Mouse (Mus musculus) cerebellum, adult 2 months (tissue): ENCODE results near the gene Ugt3a1. TPM values are rescaled to one million over a fixed set of nuclear protein-coding genes. Genes with fewer than 3 reads are reported as not detected.

ENCODE experiments used
- DNase-seq, 2 experiments: peaks; one replicate each; pipeline ENCODE4 v3.0.0; 2021
- H3K27ac ChIP-seq: fragments of 200-500 bp; 2 replicates; pipeline ENCODE4 v1.5.1; 2012; ENCODE audit warnings: low read length, control low read depth, inconsistent platforms; ENCODE audit not compliant: insufficient read depth
- H3K27me3 ChIP-seq: fragments of 200-500 bp; 2 replicates; pipeline ENCODE4 v1.6.1; 2012; ENCODE audit warnings: inconsistent platforms, mild to moderate bottlenecking, low read length, moderate library complexity; ENCODE audit not compliant: control insufficient read depth, insufficient read depth
- H3K4me1 ChIP-seq: fragments of 200-500 bp; 2 replicates; pipeline ENCODE4 v1.6.1; 2011; ENCODE audit warnings: low read length; ENCODE audit not compliant: control insufficient read depth, insufficient read depth
- H3K4me3 ChIP-seq: fragments of 200-500 bp; replicated peaks from 2 replicates; pipeline ENCODE3; 2011; ENCODE audit warnings: mild to moderate bottlenecking, low read depth, low read length, control low read depth; ENCODE audit not compliant: insufficient read depth
- CTCF ChIP-seq: fragments of 200-500 bp; IDR thresholded peaks from 2 replicates; pipeline ENCODE4 v1.5.1; 2011; ENCODE audit warnings: low read depth, mild to moderate bottlenecking, control low read depth, low read length, moderate library complexity, borderline replicate concordance; ENCODE audit not compliant: insufficient read depth
- POLR2A ChIP-seq: fragments of 200-500 bp; IDR thresholded peaks from 2 replicates; pipeline ENCODE4 v1.6.1; 2011; ENCODE audit warnings: low read length, control low read depth, borderline replicate concordance; ENCODE audit not compliant: insufficient read depth
- WGBS: fragments of 180-500 bp; shearing (Covaris S2); methylation state at CpG from one replicate; pipeline ENCODE4 v1.1.7; 2018; 5-methylcytosine and 5-hydroxymethylcytosine counted together
- polyA plus RNA-seq: library from polyadenylated mRNA; depleted of rRNA; stranded (reverse); fragments of >200 nt; gene quantifications from 2 replicates; pipeline ENCODE4 v1.2.3, GENCODE M21; 2012; rRNA removed

The Ugt3a1 gene
- polyA plus RNA-seq, 1 experiment: not detected

- H3K27ac ChIP-seq: no peak overlapping the region
- TF ChIP-seq POLR2A: no peak
- TF ChIP-seq CTCF: no peak
- WGBS: 80% methylated on average over 8 of the region's 8 CpGs
Observed at GRCm38 (mm10) chr15:9305978-9306692, 29.4 kb downstream of the Ugt3a1 start.

GRCm38 (mm10) chr15:9334596-9334995, 57.9 kb downstream of the Ugt3a1 start:
- WGBS: 66% methylated on average over 2 of the region's 2 CpGs
- Histone ChIP-seq H3K27ac (no peak overlapping the region), H3K4me3 (no peak overlapping the region), H3K4me1 (no peaks in the 10 kb centered on the region), H3K27me3 (no peaks in the 10 kb centered on the region)
- no peak for DNase-seq
- no peak for TF ChIP-seq CTCF
- TF ChIP-seq POLR2A: no peak

More at GRCm38 (mm10) chr15:9305978-9306692, 29.4 kb downstream of the Ugt3a1 start:
- Histone ChIP-seq H3K4me1 (no peaks in the 10 kb centered on the region), H3K4me3 (no peak overlapping the region), H3K27me3 (no peaks in the 10 kb centered on the region)
- DNase-seq: no peak

GRCm38 (mm10) chr15:9335341-9335740, 58.7 kb downstream of the Ugt3a1 start, which contains the start of gene Ugt3a2:
TSS of gene Ugt3a2 (plus strand) at chr15:9335550.
- Histone ChIP-seq H3K27ac (no peak within 1 kb of the TSS), H3K4me3 (no peak within 1 kb of the TSS), H3K27me3 (no peaks in the 10 kb centered on the region), H3K4me1 (no peaks in the 10 kb centered on the region)
- no peak for TF ChIP-seq POLR2A
- no peak for TF ChIP-seq CTCF
- WGBS: 86% methylated on average over 4 of the region's 4 CpGs
- no peak for DNase-seq

GRCm38 (mm10) chr15:9336616-9337015, 59.9 kb downstream of the Ugt3a1 start:
- Histone ChIP-seq H3K4me1 (no peaks in the 10 kb centered on the region), H3K27me3 (no peaks in the 10 kb centered on the region), H3K27ac (no peak overlapping the region), H3K4me3 (no peak overlapping the region)
- DNase-seq: no peak
- TF ChIP-seq POLR2A (no peak), CTCF (no peak)
- WGBS: 82% methylated on average over 3 of the region's 3 CpGs

- TF ChIP-seq CTCF (no peak), POLR2A (no peak)
- no peak for DNase-seq
- 62% methylated on average over 3 of the region's 3 CpGs for WGBS
- H3K27ac ChIP-seq: no peak overlapping the region
- no peaks in the 10 kb centered on the region for H3K27me3 ChIP-seq
- no peak overlapping the region for H3K4me3 ChIP-seq
- no peaks in the 10 kb centered on the region for H3K4me1 ChIP-seq
Observed at GRCm38 (mm10) chr15:9337021-9337420, 60.3 kb downstream of the Ugt3a1 start.

- no peaks in the 10 kb centered on the region for H3K27me3 ChIP-seq
- H3K27ac ChIP-seq: no peak overlapping the region
- TF ChIP-seq CTCF (no peak), POLR2A (no peak)
- no peaks in the 10 kb centered on the region for H3K4me1 ChIP-seq
- DNase-seq: no peak
- no peak overlapping the region for H3K4me3 ChIP-seq
- 56% methylated on average over 3 of the region's 3 CpGs for WGBS
Observed at GRCm38 (mm10) chr15:9348739-9349138, 72.1 kb downstream of the Ugt3a1 start.

GRCm38 (mm10) chr15:9362801-9363200, 86.1 kb downstream of the Ugt3a1 start:
- WGBS: 73% methylated on average over 2 of the region's 2 CpGs
- no peak overlapping the region for H3K4me3 ChIP-seq
- TF ChIP-seq CTCF (no peak), POLR2A (no peak)
- H3K4me1 ChIP-seq: no peaks in the 10 kb centered on the region
- H3K27me3 ChIP-seq: no peaks in the 10 kb centered on the region
- DNase-seq: no peak
- H3K27ac ChIP-seq: no peak overlapping the region

Other genes with a start within 250 kb of the Ugt3a1 start
- 60.8 and 64.3 TPM in 2 replicates for gene Nadk2, start 205.6 kb upstream of the Ugt3a1 start, polyA plus RNA-seq
- gene Lmbrd2, start 136.3 kb upstream of the Ugt3a1 start, polyA plus RNA-seq: 16.4 and 17.0 TPM in 2 replicates
- gene Skp2, start 121.5 kb upstream of the Ugt3a1 start, polyA plus RNA-seq: 4.2 and 4.9 TPM in 2 replicates
- not detected in 2 replicates for gene Ugt3a2, start 58.7 kb downstream of the Ugt3a1 start, polyA plus RNA-seq
- 0.34 and 2.0 TPM in 2 replicates for gene Capsl, start 159.1 kb downstream of the Ugt3a1 start, polyA plus RNA-seq